Mouse (Mus musculus) adrenal gland, adult 10 weeks (tissue): ENCODE data around the gene 6720489N17Rik. TPM values are rescaled to one million over a fixed set of nuclear protein-coding genes. Genes with fewer than 3 reads are reported as not detected.

Experiments
- polyA plus RNA-seq: library from polyadenylated mRNA; stranded (reverse); fragments of 350-450 nt; fragmentation: Illumina TruSeq; extraction: RNeasy Lipid Tissue Mini Kit (QIAGEN cat#74804); gene quantifications from one replicate; pipeline ENCODE4 v1.2.3, GENCODE M21; 2014; ENCODE audit warnings: low read depth, low replicate concordance

The 6720489N17Rik gene
- polyA plus RNA-seq: 5.2 TPM

DNA sequence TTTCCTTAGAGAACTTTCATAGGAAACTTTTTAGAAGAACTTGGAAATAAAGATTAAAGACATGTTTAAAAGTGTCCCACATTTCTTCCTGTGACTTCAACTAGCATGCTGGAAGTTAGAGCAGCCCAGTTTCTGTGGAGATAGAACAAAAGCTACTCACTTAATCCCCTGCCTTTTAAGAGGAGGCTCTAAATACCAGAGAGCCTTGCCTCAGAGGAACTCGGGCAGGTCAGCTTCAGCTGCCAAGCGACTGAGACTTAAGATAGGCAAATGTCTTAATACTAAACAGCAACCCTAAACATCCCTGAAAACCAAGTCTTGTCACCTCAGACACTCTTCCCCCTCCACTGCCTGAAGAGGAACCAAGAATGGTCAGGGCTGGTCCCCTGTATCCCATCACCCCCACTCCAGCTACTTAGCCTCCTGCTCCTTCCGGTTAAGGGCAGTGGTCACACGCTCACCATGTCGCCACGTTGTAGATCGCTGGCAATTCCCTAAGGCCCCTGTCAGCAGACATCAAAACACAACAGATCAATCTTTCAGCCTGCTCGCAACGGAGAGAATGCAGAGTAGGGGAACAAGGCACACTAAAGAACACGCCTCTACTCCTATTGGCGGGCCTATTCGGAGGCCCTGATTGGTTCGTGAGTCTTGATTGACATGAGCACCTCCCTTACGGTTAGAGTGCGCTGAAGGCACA is at the start of gene 6720489N17Rik:
Gene 6720489N17Rik (minus strand): TSS at position 606 of the 700 bp plus-strand sequence.

DNA sequence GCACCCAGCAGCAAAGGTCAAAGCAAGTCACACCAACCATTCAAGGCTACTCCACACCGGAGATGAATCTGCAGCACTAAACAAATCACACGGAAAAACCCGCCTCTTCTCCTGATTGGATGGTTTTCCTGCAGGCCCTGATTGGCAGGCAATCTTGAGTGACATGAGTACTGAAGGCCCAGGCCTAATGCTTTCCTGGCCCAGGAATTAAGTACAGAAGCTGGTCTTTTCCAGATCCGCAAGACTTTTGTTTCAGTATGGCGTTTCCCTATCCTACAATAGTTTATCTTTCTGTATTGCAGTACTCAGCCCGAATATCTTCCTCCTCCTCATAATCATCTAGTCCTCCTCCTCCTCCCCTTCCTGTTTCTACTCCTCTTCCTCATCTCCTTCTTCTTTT is 52.9 kb downstream of the 6720489N17Rik start, which contains the start of gene Zfp934:
Gene Zfp934 (minus strand): TSS at position 101 of the 400 bp plus-strand sequence.

DNA sequence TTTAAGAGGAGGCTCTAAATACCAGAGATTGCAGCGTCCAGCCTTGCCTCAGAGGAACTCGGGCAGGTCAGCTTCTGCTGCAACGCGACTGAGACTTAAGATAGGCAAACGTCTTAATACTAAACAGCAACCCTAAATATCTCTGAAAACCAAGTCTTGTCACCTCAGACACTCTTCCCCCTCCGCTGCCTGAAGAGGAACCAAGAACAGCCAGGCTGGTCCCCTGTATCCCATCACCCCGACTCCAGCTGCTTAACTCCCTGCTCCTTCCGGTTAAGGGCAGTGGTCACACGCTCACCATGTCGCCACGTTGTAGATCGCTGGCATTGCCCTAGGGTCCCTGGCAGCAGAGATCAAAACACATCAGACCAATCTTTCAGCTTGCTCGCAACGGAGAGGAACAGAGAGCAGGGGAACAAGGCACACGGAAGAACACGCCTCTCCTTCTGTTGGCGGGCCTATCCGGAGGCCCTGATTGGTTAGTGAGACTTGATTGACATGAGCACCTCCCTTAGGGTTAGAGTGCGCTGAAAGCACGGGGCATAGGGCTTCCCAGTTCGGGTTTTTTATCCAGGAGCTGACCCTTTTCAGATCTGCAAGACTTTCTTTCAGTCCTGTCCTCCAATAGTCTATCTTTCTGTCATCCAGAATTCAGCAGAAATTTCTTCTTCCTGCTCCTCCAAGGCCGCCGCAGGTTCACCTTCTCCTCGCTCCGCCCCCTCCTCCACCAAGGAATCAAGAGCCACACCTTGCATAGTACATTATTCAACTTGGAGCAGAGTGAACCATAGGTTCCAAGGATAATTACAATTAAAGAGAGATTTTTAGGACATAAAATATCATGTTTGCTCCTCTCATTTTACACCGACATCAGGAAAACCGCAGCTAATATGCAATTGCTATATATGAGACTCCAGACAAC is 65.5 kb downstream of the 6720489N17Rik start, which contains the start of gene Zfp935:
Gene Zfp935 (minus strand): TSS at position 323 of the 922 bp plus-strand sequence.

Other genes starting within 250 kb of the 6720489N17Rik start
- gene Gm3604, start 241.0 kb downstream of the 6720489N17Rik start, polyA plus RNA-seq: 11.9 TPM
- 39.5 TPM for gene Gm49359, start 157.3 kb downstream of the 6720489N17Rik start, polyA plus RNA-seq
- 14.1 TPM for gene Zfp935, start 65.7 kb downstream of the 6720489N17Rik start, polyA plus RNA-seq
- 18.5 TPM for gene Zfp934, start 53.0 kb downstream of the 6720489N17Rik start, polyA plus RNA-seq
- 25.7 TPM for gene Platr25, start 136.5 kb upstream of the 6720489N17Rik start, polyA plus RNA-seq
- 9.2 TPM for gene Gm5141, start 161.6 kb upstream of the 6720489N17Rik start, polyA plus RNA-seq
- 0.87 TPM for gene Fbp2, start 234.2 kb upstream of the 6720489N17Rik start, polyA plus RNA-seq